Mouse (Mus musculus) ovary, postnatal 14 days (tissue): ENCODE measurements around the gene Dirc2.
A peak's percentile ranks its signal among the peaks of the same experiment; 100 is the strongest.

Source experiments
- DNase-seq: peaks from one replicate; pipeline ENCODE4 v3.0.0; 2022; ENCODE audit warnings: low spot score

Dirc2 gene

GRCm38 (mm10) chr16:35768785-35769642 is at the start of gene Dirc2:
Gene Dirc2, minus strand, starts transcription at chr16:35769356.
- peak; percentile 61 for DNase-seq

- DNase-seq: peak; percentile 82
Measured at GRCm38 (mm10) chr16:35817255-35818089, 48.3 kb upstream of the Dirc2 start.

GRCm38 (mm10) chr16:35813119-35813518 is 44.0 kb upstream of the Dirc2 start:
- DNase-seq: no peak

- DNase-seq: no peak
Measured at GRCm38 (mm10) chr16:35808838-35809237, 39.7 kb upstream of the Dirc2 start.

- DNase-seq: no peak
Measured at GRCm38 (mm10) chr16:35807663-35807992, 38.5 kb upstream of the Dirc2 start.

- no peak for DNase-seq
Measured at GRCm38 (mm10) chr16:35806973-35807662, 38.0 kb upstream of the Dirc2 start.

GRCm38 (mm10) chr16:35803723-35804122 is 34.6 kb upstream of the Dirc2 start:
- no peak for DNase-seq

GRCm38 (mm10) chr16:35802163-35802562 is 33.0 kb upstream of the Dirc2 start:
- DNase-seq: no peak

GRCm38 (mm10) chr16:35791962-35792521 is 22.9 kb upstream of the Dirc2 start:
- DNase-seq: no peak

- no peak for DNase-seq
Measured at GRCm38 (mm10) chr16:35788330-35788729, 19.2 kb upstream of the Dirc2 start.

- DNase-seq: no peak
Measured at GRCm38 (mm10) chr16:35787568-35788189, 18.5 kb upstream of the Dirc2 start.

GRCm38 (mm10) chr16:35787163-35787562 is 18.0 kb upstream of the Dirc2 start:
- DNase-seq: no peak

GRCm38 (mm10) chr16:35784134-35784725 is 15.1 kb upstream of the Dirc2 start:
- no peak for DNase-seq

- no peak for DNase-seq
Measured at GRCm38 (mm10) chr16:35783207-35783573, 14.0 kb upstream of the Dirc2 start.

GRCm38 (mm10) chr16:35782451-35783206 is 13.5 kb upstream of the Dirc2 start:
- DNase-seq: no peak

- no peak for DNase-seq
Measured at GRCm38 (mm10) chr16:35781651-35782050, 12.5 kb upstream of the Dirc2 start.

GRCm38 (mm10) chr16:35781096-35781495 is 11.9 kb upstream of the Dirc2 start:
- DNase-seq: no peak

GRCm38 (mm10) chr16:35779681-35780080 is 10.5 kb upstream of the Dirc2 start:
- DNase-seq: no peak

GRCm38 (mm10) chr16:35777768-35778167 is 8.6 kb upstream of the Dirc2 start:
- no peak for DNase-seq

- no peak for DNase-seq
Measured at GRCm38 (mm10) chr16:35776737-35777136, 7.6 kb upstream of the Dirc2 start.

- no peak for DNase-seq
Measured at GRCm38 (mm10) chr16:35775835-35776234, 6.7 kb upstream of the Dirc2 start.
